Mouse (Mus musculus) megakaryocyte, embryonic 14.5 days (primary cell): Measurements from ENCODE around the gene Olfr1532-ps1.
"Not testable (repeated sequence)": the region's sequence is repeated elsewhere in the genome, so short reads cannot be mapped to it uniquely, and the experiment has no call there.

Experiments
- FLI1 ChIP-seq: IDR thresholded peaks from 2 replicates; pipeline ENCODE4 v1.6.1; 2012; ENCODE audit warnings: low read length, inconsistent platforms, mixed read lengths
- GATA1 ChIP-seq: IDR thresholded peaks from 3 replicates; pipeline ENCODE4 v1.6.1; 2012; ENCODE audit warnings: mixed read lengths, low read length, inconsistent platforms, borderline replicate concordance

DNA sequence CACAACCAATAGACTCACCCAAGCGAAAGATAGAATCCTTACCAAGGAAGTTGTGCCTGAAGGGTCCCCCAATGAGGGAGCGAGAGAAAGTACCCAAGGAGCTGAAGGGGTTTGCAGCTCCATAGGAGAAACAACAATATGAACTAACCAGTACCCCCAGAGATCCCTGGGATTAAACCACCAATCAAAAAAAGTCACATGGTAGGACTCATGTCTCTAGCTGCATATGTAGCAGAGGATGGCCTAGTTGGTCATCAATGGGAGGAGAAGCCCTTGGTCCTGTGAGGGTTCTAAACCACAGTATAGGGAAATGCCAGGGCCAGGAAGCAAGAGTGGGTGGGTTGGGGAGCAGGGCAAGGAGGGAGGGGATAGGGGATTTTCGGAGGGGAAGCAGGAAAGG lies 6.7 kb upstream of the Olfr1532-ps1 start, which contains the start of gene Olfr707:
- TF ChIP-seq GATA1, FLI1: not testable (repeated sequence)
